Mouse (Mus musculus) kidney, adult 9 months (tissue): ENCODE data around the gene Klra17.
"Not testable (repeated sequence)": the region's sequence is repeated elsewhere in the genome, so short reads cannot be mapped to it uniquely, and the experiment has no call there.

Experiments used
- DNase-seq: peaks from one replicate; pipeline ENCODE4 v3.0.0; 2022

Gene Klra17

GRCm38 (mm10) chr6:129876549-129876948 is at the start of gene Klra17:
TSS of gene Klra17 (minus strand) at chr6:129876672.
- no peak for DNase-seq

- not testable (repeated sequence) for DNase-seq
Measured at GRCm38 (mm10) chr6:129917476-129917946, 41.0 kb upstream of the Klra17 start, which contains the start of gene Klra5. TSS of gene Klra5 (minus strand) at chr6:129917650.

- no peak for DNase-seq
Measured at GRCm38 (mm10) chr6:129916996-129917395, 40.5 kb upstream of the Klra17 start.

- no peak for DNase-seq
Measured at GRCm38 (mm10) chr6:129882525-129882924, 6.1 kb upstream of the Klra17 start.

GRCm38 (mm10) chr6:129862349-129862748 is 14.1 kb downstream of the Klra17 start, which contains the start of gene Gm17631:
TSS of gene Gm17631 (plus strand) at chr6:129862649.
- not testable (repeated sequence) for DNase-seq

- DNase-seq: no peak
Measured at GRCm38 (mm10) chr6:129825559-129825958, 50.9 kb downstream of the Klra17 start.

- DNase-seq: no peak
Measured at GRCm38 (mm10) chr6:129824004-129824403, 52.5 kb downstream of the Klra17 start.

GRCm38 (mm10) chr6:129817731-129818130 is 58.7 kb downstream of the Klra17 start:
- DNase-seq: no peak

GRCm38 (mm10) chr6:129784170-129784569 is 92.3 kb downstream of the Klra17 start, which contains the start of gene Gm156:
TSS of gene Gm156 (minus strand) at chr6:129784270.
- DNase-seq: not testable (repeated sequence)
